Mouse (Mus musculus): Measurements from ENCODE around the gene Npepps.

GRCm38 (mm10) chr11:97279405-97280215 is 828 bp downstream of the Npepps start:
- TF ChIP-seq CTCF (IDR thresholded peaks at IDR 0.05; ENCODE audit: low read depth): no peak
- no peak for TF ChIP-seq EP300 (optimal IDR thresholded peaks at IDR 0.05)

All from stomach, postnatal 0 days (tissue).